In the genomic region with DNA sequence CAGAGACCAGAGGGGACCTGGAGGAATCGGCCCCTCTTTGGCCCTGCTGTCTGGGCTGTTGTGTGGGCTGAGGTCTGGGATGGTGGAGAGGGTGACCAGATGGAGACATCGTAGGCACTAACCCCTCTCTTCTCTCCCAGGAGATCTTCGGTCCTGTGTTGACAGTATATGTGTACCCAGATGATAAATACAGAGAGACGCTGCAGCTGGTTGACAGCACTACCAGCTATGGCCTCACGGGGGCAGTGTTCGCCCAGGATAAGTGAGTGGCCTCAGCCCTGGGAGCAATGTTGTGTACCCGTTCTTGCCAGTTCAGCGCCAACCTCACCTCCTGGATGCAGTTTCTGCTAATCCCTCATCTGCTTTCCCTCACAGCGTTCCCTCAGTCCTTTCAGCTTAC, we compare ENCODE assay signal across 10 mouse cellular contexts. TPM values are rescaled to one million over a fixed set of nuclear protein-coding genes. Genes with fewer than 3 reads are reported as not detected.
DNase-seq lines count a peak whose midpoint lies in the region; TF ChIP-seq lines count a peak whose summit lies in the region.
"Had no signal": no experiment of that assay in that cellular context is flagged by ENCODE, and none has a peak within 500 bp of the region (broad histone marks: within the 10 kb centered on the region; RNA-seq: fewer than 3 reads in every experiment).

No protein-coding gene starts in this region.

- intact Hi-C loops in gastrocnemius, postnatal 14 days (cut with DNase I; ENCODE audit: low total_unique reads): loop anchor here (2.0 kb wide), 2 partner anchors 27 to 217 kb away; no protein-coding TSS in a partner anchor

- TF ChIP-seq CTCF in cortical plate, adult 2 months (IDR thresholded peaks at IDR 0.05; ENCODE audit: extremely low read depth, insufficient read depth, low read length): peak; percentile 93
- TF ChIP-seq CTCF in lung, adult 2 months (IDR thresholded peaks at IDR 0.05; ENCODE audit: insufficient read depth, low read length): peak; percentile 99

- WGBS in lung, adult 2 months: 17% methylated on average over 9 of the region's 9 CpGs

- no peak overlapping the region for H3K27ac ChIP-seq in cortical plate, adult 2 months (ENCODE audit: insufficient read depth, low read length)

- DNase-seq in 416B (ENCODE audit: low read depth): peak; percentile 80
- DNase-seq in adrenal gland, adult 18-20 months (ENCODE audit: low spot score in 2 of 2): peak; percentile 82 to 83
- DNase-seq in gastrocnemius, postnatal 14 days: peak; percentile 75
- peak; percentile 75 for DNase-seq in kidney, postnatal 14 days
- DNase-seq in lung, adult 2 months: peak; percentile 79
- DNase-seq in ovary, postnatal 36 days (ENCODE audit: low spot score): peak; percentile 71
- DNase-seq in thymus, postnatal 10 days (ENCODE audit: low spot score in 2 of 2): peak; percentile 40 to 79

- no peak for TF ChIP-seq POLR2A in cortical plate, adult 2 months (IDR thresholded peaks at IDR 0.05; ENCODE audit: extremely low read depth, insufficient read depth, low read length)
- TF ChIP-seq POLR2A in lung, adult 2 months (IDR thresholded peaks at IDR 0.05; ENCODE audit: borderline replicate concordance, extremely low read depth, low read depth, low read length): no peak

- H3K4me1 ChIP-seq in cortical plate, adult 2 months (ENCODE audit: control insufficient read depth, insufficient read depth, low read length): no peaks in the 10 kb centered on the region
- H3K4me1 ChIP-seq in lung, adult 2 months (ENCODE audit: control insufficient read depth, insufficient read depth, low read length): no peaks in the 10 kb centered on the region

- H3K4me3 ChIP-seq in cortical plate, adult 2 months (ENCODE audit: insufficient read depth, low read length): no peak overlapping the region
- H3K4me3 ChIP-seq in lung, adult 2 months (replicated peaks; ENCODE audit: extremely low read depth, low read depth, low read length): no peak overlapping the region
- H3K4me3 ChIP-seq: erythroblast, embryonic 14.5 days had no signal

RNA-seq across cellular contexts. Expression of gene Tas1r2, which starts 9.4 kb away (rescaled TPM):
- total RNA-seq in adrenal gland, adult 18-20 months (2021): not detected
- polyA plus RNA-seq in cortical plate, adult 2 months (2012; rRNA removed): not detected in 2 replicates
- not detected for total RNA-seq in gastrocnemius, postnatal 14 days (2021)
- polyA plus RNA-seq in lung, adult 2 months (2012; rRNA removed): 0.05 and 0.09 TPM in 2 replicates
- polyA plus RNA-seq: erythroblast, embryonic 14.5 days; stomach, embryonic 16.5 days had no signal

RNA-seq across cellular contexts. Expression of gene Aldh4a1, which starts 21.3 kb away (rescaled TPM):
- total RNA-seq in adrenal gland, adult 18-20 months (2021): 100 to 1,000 TPM in 1 of 2 experiments, 10 to 100 TPM in 1; 65.2 to 141 TPM
- 20.6 and 22.8 TPM in 2 replicates for polyA plus RNA-seq in cortical plate, adult 2 months (2012; rRNA removed)
- 10 to 100 TPM; 45.0 to 47.7 TPM for total RNA-seq in gastrocnemius, postnatal 14 days (2021)
- polyA plus RNA-seq in lung, adult 2 months (2012; rRNA removed): 42.9 and 44.5 TPM in 2 replicates

RNA-seq across cellular contexts. Expression of gene Gm21969, which starts 41.0 kb away (rescaled TPM):
- total RNA-seq in adrenal gland, adult 18-20 months (2021): not detected
- not detected in 2 replicates for polyA plus RNA-seq in cortical plate, adult 2 months (2012; rRNA removed)
- total RNA-seq in gastrocnemius, postnatal 14 days (2021): not detected
- polyA plus RNA-seq in lung, adult 2 months (2012; rRNA removed): 0.02 TPM in 1 of 2 replicates, not detected in the other
- polyA plus RNA-seq: stomach, embryonic 16.5 days had no signal
